Mouse (Mus musculus) B cell, adult 2 months (primary cell): ENCODE measurements around the gene Rab44.

ENCODE experiments used
- DNase-seq, 2 experiments: peaks; one replicate each; pipeline ENCODE4 v3.0.0; 2022

Rab44 gene

GRCm38 (mm10) chr17:29136236-29136635 lies 22.3 kb downstream of the Rab44 start:
- DNase-seq: no peak

GRCm38 (mm10) chr17:29137906-29138305 lies 24.0 kb downstream of the Rab44 start:
- DNase-seq: no peak

GRCm38 (mm10) chr17:29141577-29141976 lies 27.6 kb downstream of the Rab44 start:
- DNase-seq: no peak

GRCm38 (mm10) chr17:29143266-29143665 lies 29.3 kb downstream of the Rab44 start:
- DNase-seq: peak; percentile 34 to 37

- DNase-seq: peak; percentile 75 to 77
Measured at GRCm38 (mm10) chr17:29145101-29145500, 31.2 kb downstream of the Rab44 start.

GRCm38 (mm10) chr17:29147273-29147672 lies 33.3 kb downstream of the Rab44 start:
- no peak for DNase-seq

- no peak for DNase-seq
Measured at GRCm38 (mm10) chr17:29147773-29148172, 33.8 kb downstream of the Rab44 start.

GRCm38 (mm10) chr17:29149766-29150165 lies 35.8 kb downstream of the Rab44 start:
- no peak for DNase-seq

- DNase-seq: no peak
Measured at GRCm38 (mm10) chr17:29152547-29152946, 38.6 kb downstream of the Rab44 start.

GRCm38 (mm10) chr17:29154247-29154646 lies 40.3 kb downstream of the Rab44 start:
- no peak for DNase-seq

GRCm38 (mm10) chr17:29155355-29156135 lies 41.6 kb downstream of the Rab44 start:
- DNase-seq: no peak

- DNase-seq: no peak
Measured at GRCm38 (mm10) chr17:29156396-29156795, 42.5 kb downstream of the Rab44 start.

- no peak for DNase-seq
Measured at GRCm38 (mm10) chr17:29156866-29157265, 42.9 kb downstream of the Rab44 start.

- DNase-seq: no peak
Measured at GRCm38 (mm10) chr17:29158899-29159298, 45.0 kb downstream of the Rab44 start.

GRCm38 (mm10) chr17:29159320-29159719 lies 45.4 kb downstream of the Rab44 start:
- DNase-seq: no peak

- DNase-seq: no peak
Measured at GRCm38 (mm10) chr17:29159743-29160455, 46.0 kb downstream of the Rab44 start.

- DNase-seq: peak; percentile 54 to 59
Measured at GRCm38 (mm10) chr17:29162334-29162733, 48.4 kb downstream of the Rab44 start.

- peak; percentile 61 for DNase-seq
Measured at GRCm38 (mm10) chr17:29164469-29165111, 50.6 kb downstream of the Rab44 start.

- DNase-seq: peak; percentile 55 to 66
Measured at GRCm38 (mm10) chr17:29165452-29165851, 51.5 kb downstream of the Rab44 start.

- no peak for DNase-seq
Measured at GRCm38 (mm10) chr17:29165967-29166578, 52.1 kb downstream of the Rab44 start.

- DNase-seq: peak; percentile 77 to 78
Measured at GRCm38 (mm10) chr17:29167371-29167770, 53.4 kb downstream of the Rab44 start.

- DNase-seq: no peak
Measured at GRCm38 (mm10) chr17:29168438-29168837, 54.5 kb downstream of the Rab44 start.

GRCm38 (mm10) chr17:29168996-29169601 lies 55.2 kb downstream of the Rab44 start:
- DNase-seq: peak; percentile 53 to 56
